Mouse (Mus musculus) embryonic fibroblast, embryonic 13.5 days (primary cell): ENCODE results near the gene Kctd4.

Experiments
- CTCF ChIP-seq: IDR thresholded peaks from 2 replicates; pipeline ENCODE4 v1.5.1; 2011; ENCODE audit warnings: mild to moderate bottlenecking, control low read depth, low read length, moderate library complexity, borderline replicate concordance; ENCODE audit not compliant: insufficient read depth
- POLR2A ChIP-seq: IDR thresholded peaks from 2 replicates; pipeline ENCODE4 v1.6.1; 2011; ENCODE audit warnings: low read depth, mild to moderate bottlenecking, control low read depth, low read length, moderate library complexity

DNA sequence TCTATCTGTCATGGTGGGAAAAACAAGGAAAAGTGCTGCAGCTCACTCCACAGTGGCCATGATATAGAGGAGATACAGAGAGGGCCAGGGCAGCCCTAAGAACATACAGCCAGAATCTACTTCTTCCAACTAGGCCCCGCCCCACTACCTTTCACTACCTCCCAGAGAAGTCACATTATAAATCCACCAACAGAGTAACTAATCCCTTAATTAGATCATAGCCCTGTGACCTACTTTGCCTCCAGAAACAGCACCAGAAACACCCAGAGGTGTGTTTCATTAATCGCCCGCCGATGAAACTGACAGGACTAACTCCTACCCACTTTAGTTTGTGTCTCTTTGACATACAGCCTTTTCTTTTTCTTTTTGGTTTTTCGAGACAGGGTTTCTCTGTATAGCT is 54.4 kb downstream of the Kctd4 start:
- TF ChIP-seq POLR2A: no peak
- no peak for TF ChIP-seq CTCF
